Mouse (Mus musculus) small intestine, adult 2 months (tissue): ENCODE data around the gene Npnt. TPM values are rescaled to one million over a fixed set of nuclear protein-coding genes. Genes with fewer than 3 reads are reported as not detected.

Experiments
- H3K27ac ChIP-seq: fragments of 200-500 bp; 2 replicates; pipeline ENCODE4 v1.5.1; 2012; ENCODE audit warnings: low read depth, low read length, control low read depth, inconsistent platforms; ENCODE audit not compliant: insufficient read depth
- H3K27me3 ChIP-seq: fragments of 200-500 bp; 2 replicates; pipeline ENCODE4 v1.6.1; 2012; ENCODE audit warnings: mild to moderate bottlenecking, moderate library complexity, low read length, inconsistent platforms; ENCODE audit not compliant: control insufficient read depth, insufficient read depth
- H3K36me3 ChIP-seq: fragments of 200-500 bp; 2 replicates; pipeline ENCODE4 v1.6.1; 2012; ENCODE audit warnings: mild to moderate bottlenecking, low read length, control low read depth, inconsistent platforms; ENCODE audit not compliant: control insufficient read depth, insufficient read depth
- H3K4me1 ChIP-seq: fragments of 200-500 bp; 2 replicates; pipeline ENCODE4 v1.6.1; 2012; ENCODE audit warnings: low read length, inconsistent platforms, mixed read lengths; ENCODE audit not compliant: control insufficient read depth, insufficient read depth, insufficient read length
- H3K4me3 ChIP-seq: fragments of 200-500 bp; 2 replicates; pipeline ENCODE4 v1.5.1; 2012; ENCODE audit warnings: low read depth, mild to moderate bottlenecking, control low read depth, inconsistent platforms, low read length, moderate library complexity
- CTCF ChIP-seq: fragments of 200-500 bp; IDR thresholded peaks from 2 replicates; pipeline ENCODE4 v1.5.1; 2012; ENCODE audit warnings: low read depth, mild to moderate bottlenecking, control low read depth, inconsistent platforms, low read length, moderate library complexity, mixed read lengths; ENCODE audit not compliant: insufficient replicate concordance, insufficient read length; ENCODE audit errors: extremely low read depth
- POLR2A ChIP-seq: fragments of 200-500 bp; IDR thresholded peaks from 2 replicates; pipeline ENCODE4 v1.6.1; 2012; ENCODE audit warnings: low read depth, mild to moderate bottlenecking, control low read depth, inconsistent platforms, low read length, moderate library complexity
- WGBS: fragments of 180-500 bp; shearing (Covaris S2); methylation state at CpG from one replicate; pipeline ENCODE4 v1.1.7; 2018; 5-methylcytosine and 5-hydroxymethylcytosine counted together
- polyA plus RNA-seq: library from polyadenylated mRNA; depleted of rRNA; stranded (reverse); fragments of >200 nt; gene quantifications from 2 replicates; pipeline ENCODE4 v1.2.3, GENCODE M21; 2012

Npnt gene
- polyA plus RNA-seq, 1 experiment = 25.6 TPM

- no peak for TF ChIP-seq POLR2A
- no peak for TF ChIP-seq CTCF
- Histone ChIP-seq H3K36me3 (no peaks in the 10 kb centered on the region), H3K4me3 (no peak overlapping the region), H3K4me1 (no peaks in the 10 kb centered on the region), H3K27ac (no peak overlapping the region), H3K27me3 (no peaks in the 10 kb centered on the region)
- WGBS = 72% methylated on average over 16 of the region's 16 CpGs
These were observed 62.8 kb downstream of the Npnt start for GRCm38 (mm10) chr3:132887074-132887848.

GRCm38 (mm10) chr3:132886419-132887050 is 63.6 kb downstream of the Npnt start:
- no peak for TF ChIP-seq POLR2A
- no peak for TF ChIP-seq CTCF
- H3K4me1 ChIP-seq = no peaks in the 10 kb centered on the region
- WGBS = 56% methylated on average over 6 of the region's 6 CpGs
- no peak overlapping the region for H3K4me3 ChIP-seq
- no peak overlapping the region for H3K27ac ChIP-seq
- no peaks in the 10 kb centered on the region for H3K36me3 ChIP-seq
- no peaks in the 10 kb centered on the region for H3K27me3 ChIP-seq

- WGBS = 86% methylated on average over 10 of the region's 10 CpGs
- no peak overlapping the region for H3K4me3 ChIP-seq
- H3K36me3 ChIP-seq = no peaks in the 10 kb centered on the region
- TF ChIP-seq CTCF (no peak), POLR2A (no peak)
- no peaks in the 10 kb centered on the region for H3K27me3 ChIP-seq
- no peak overlapping the region for H3K27ac ChIP-seq
- no peaks in the 10 kb centered on the region for H3K4me1 ChIP-seq
These were observed 65.6 kb downstream of the Npnt start for GRCm38 (mm10) chr3:132884459-132884858.

GRCm38 (mm10) chr3:132883256-132883655 is 66.8 kb downstream of the Npnt start:
- Histone ChIP-seq H3K4me3 (no peak overlapping the region), H3K4me1 (no peaks in the 10 kb centered on the region), H3K27me3 (no peaks in the 10 kb centered on the region), H3K36me3 (no peaks in the 10 kb centered on the region), H3K27ac (no peak overlapping the region)
- TF ChIP-seq CTCF (no peak), POLR2A (no peak)
- WGBS = 74% methylated on average over 9 of the region's 9 CpGs

- Histone ChIP-seq H3K4me3 (no peak overlapping the region), H3K36me3 (no peaks in the 10 kb centered on the region), H3K27me3 (no peaks in the 10 kb centered on the region), H3K27ac (no peak overlapping the region), H3K4me1 (no peaks in the 10 kb centered on the region)
- 75% methylated on average over 9 of the region's 9 CpGs for WGBS
- TF ChIP-seq CTCF (no peak), POLR2A (no peak)
These were observed 69.3 kb downstream of the Npnt start for GRCm38 (mm10) chr3:132880826-132881225.

- H3K4me1 ChIP-seq = no peaks in the 10 kb centered on the region
- no peak overlapping the region for H3K4me3 ChIP-seq
- 68% methylated on average over 3 of the region's 3 CpGs for WGBS
- H3K27ac ChIP-seq = no peak overlapping the region
- no peaks in the 10 kb centered on the region for H3K36me3 ChIP-seq
- no peaks in the 10 kb centered on the region for H3K27me3 ChIP-seq
- TF ChIP-seq POLR2A (no peak), CTCF (no peak)
These were observed 69.7 kb downstream of the Npnt start for GRCm38 (mm10) chr3:132880361-132880760.

- no peaks in the 10 kb centered on the region for H3K36me3 ChIP-seq
- peak overlapping the region; percentile 53 for H3K27ac ChIP-seq
- no peaks in the 10 kb centered on the region for H3K27me3 ChIP-seq
- H3K4me3 ChIP-seq = no peak overlapping the region
- H3K4me1 ChIP-seq = no peaks in the 10 kb centered on the region
- TF ChIP-seq CTCF (no peak), POLR2A (no peak)
- 72% methylated on average over 10 of the region's 10 CpGs for whole genome bisulfite sequencing
These were observed 73.0 kb downstream of the Npnt start for GRCm38 (mm10) chr3:132876933-132877676.
